Mouse (Mus musculus): ENCODE data around the gene Cdh4. TPM values are rescaled to one million over a fixed set of nuclear protein-coding genes. Genes with fewer than 3 reads are reported as not detected.

The Cdh4 gene
- polyA plus RNA-seq, 1 experiment: not detected

- no peak for TF ChIP-seq GATA1 (IDR thresholded peaks at IDR 0.05; ENCODE audit: low read length)
Measured at GRCm38 (mm10) chr2:179837186-179837585, 395.0 kb downstream of the Cdh4 start.

GRCm38 (mm10) chr2:179838036-179838435 is 395.8 kb downstream of the Cdh4 start:
- no peak for TF ChIP-seq GATA1 (IDR thresholded peaks at IDR 0.05; ENCODE audit: low read length)

GRCm38 (mm10) chr2:179842610-179843389 is 400.6 kb downstream of the Cdh4 start:
- TF ChIP-seq GATA1 (IDR thresholded peaks at IDR 0.05; ENCODE audit: low read length): no peak

GRCm38 (mm10) chr2:179849732-179850131 is 407.5 kb downstream of the Cdh4 start:
- no peak for TF ChIP-seq GATA1 (IDR thresholded peaks at IDR 0.05; ENCODE audit: low read length)

GRCm38 (mm10) chr2:179852169-179852568 is 409.9 kb downstream of the Cdh4 start:
- TF ChIP-seq GATA1 (IDR thresholded peaks at IDR 0.05; ENCODE audit: low read length): no peak

- no peak for TF ChIP-seq GATA1 (IDR thresholded peaks at IDR 0.05; ENCODE audit: low read length)
Measured at GRCm38 (mm10) chr2:179852862-179853261, 410.6 kb downstream of the Cdh4 start.

- TF ChIP-seq GATA1 (IDR thresholded peaks at IDR 0.05; ENCODE audit: low read length): no peak
Measured at GRCm38 (mm10) chr2:179853892-179854291, 411.7 kb downstream of the Cdh4 start.

- TF ChIP-seq GATA1 (IDR thresholded peaks at IDR 0.05; ENCODE audit: low read length): no peak
Measured at GRCm38 (mm10) chr2:179857086-179857485, 414.9 kb downstream of the Cdh4 start.

- no peak for TF ChIP-seq GATA1 (IDR thresholded peaks at IDR 0.05; ENCODE audit: low read length)
Measured at GRCm38 (mm10) chr2:179862676-179863075, 420.4 kb downstream of the Cdh4 start.

GRCm38 (mm10) chr2:179863266-179863665 is 421.0 kb downstream of the Cdh4 start:
- no peak for TF ChIP-seq GATA1 (IDR thresholded peaks at IDR 0.05; ENCODE audit: low read length)

GRCm38 (mm10) chr2:179865097-179865496 is 422.9 kb downstream of the Cdh4 start:
- TF ChIP-seq GATA1 (IDR thresholded peaks at IDR 0.05; ENCODE audit: low read length): no peak

GRCm38 (mm10) chr2:179867669-179868068 is 425.4 kb downstream of the Cdh4 start:
- no peak for TF ChIP-seq GATA1 (IDR thresholded peaks at IDR 0.05; ENCODE audit: low read length)

- no peak for TF ChIP-seq GATA1 (IDR thresholded peaks at IDR 0.05; ENCODE audit: low read length)
Measured at GRCm38 (mm10) chr2:179869871-179870270, 427.6 kb downstream of the Cdh4 start.

GRCm38 (mm10) chr2:179872724-179873123 is 430.5 kb downstream of the Cdh4 start:
- TF ChIP-seq GATA1 (IDR thresholded peaks at IDR 0.05; ENCODE audit: low read length): no peak

GRCm38 (mm10) chr2:179873315-179873714 is 431.1 kb downstream of the Cdh4 start:
- no peak for TF ChIP-seq GATA1 (IDR thresholded peaks at IDR 0.05; ENCODE audit: low read length)

GRCm38 (mm10) chr2:179875147-179875546 is 432.9 kb downstream of the Cdh4 start:
- TF ChIP-seq GATA1 (IDR thresholded peaks at IDR 0.05; ENCODE audit: low read length): no peak

GRCm38 (mm10) chr2:179877551-179878215 is 435.5 kb downstream of the Cdh4 start:
- no peak for TF ChIP-seq GATA1 (IDR thresholded peaks at IDR 0.05; ENCODE audit: low read length)

Measured in G1E-ER4 (cell line).